Mouse (Mus musculus) megakaryocyte, embryonic 14.5 days (primary cell): Measurements from ENCODE around the gene Cxcl2.

ENCODE experiments used
- FLI1 ChIP-seq: IDR thresholded peaks from 2 replicates; pipeline ENCODE4 v1.6.1; 2012; ENCODE audit warnings: low read length, inconsistent platforms, mixed read lengths
- GATA1 ChIP-seq: IDR thresholded peaks from 3 replicates; pipeline ENCODE4 v1.6.1; 2012; ENCODE audit warnings: mixed read lengths, low read length, inconsistent platforms, borderline replicate concordance

- no peak for TF ChIP-seq GATA1
- TF ChIP-seq FLI1: no peak
These were observed 46.2 kb upstream of the Cxcl2 start for GRCm38 (mm10) chr5:90857463-90857862.
